ENCODE assay signal across 13 mouse cellular contexts in the genomic region with DNA sequence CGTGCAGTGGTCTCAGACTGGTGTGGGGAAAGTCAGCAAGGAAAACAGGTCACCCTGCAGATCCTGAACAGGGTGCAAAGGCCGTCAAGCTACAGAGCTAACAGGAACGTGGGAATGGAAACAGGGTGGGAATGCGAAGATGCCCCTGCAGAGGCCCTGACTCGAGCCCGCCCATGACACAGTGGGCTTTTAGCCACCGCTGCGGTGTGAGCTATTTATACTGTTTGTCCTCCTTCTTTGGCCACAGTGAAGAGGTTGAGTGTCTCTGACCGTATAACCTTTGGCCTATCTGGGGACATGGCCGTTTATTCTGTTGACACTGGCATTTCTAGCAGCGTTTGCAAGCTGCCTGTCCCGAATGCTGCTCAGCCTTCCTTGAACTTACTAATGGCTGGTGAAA. TPM values are rescaled to one million over a fixed set of nuclear protein-coding genes. Genes with fewer than 3 reads are reported as not detected.
DNase-seq lines count a peak whose midpoint lies in the region; ATAC-seq and TF ChIP-seq lines count a peak whose summit lies in the region.
"Had no signal": no experiment of that assay in that cellular context is flagged by ENCODE, and none has a peak within 500 bp of the region (broad histone marks: within the 10 kb centered on the region; RNA-seq: fewer than 3 reads in every experiment).

No protein-coding gene starts in this region.

- H3K4me2 ChIP-seq in forebrain, embryonic 15.5 days (replicated peaks), result no peak overlapping the region
- no peak overlapping the region for H3K4me2 ChIP-seq in forebrain, embryonic 12.5 days
- H3K4me2 ChIP-seq in liver, embryonic 16.5 days (ENCODE audit: low read depth, low read length), result no peak overlapping the region
- H3K4me2 ChIP-seq: midbrain, embryonic 15.5 days had no signal

- 0 out of 2 replicates have a peak, but pooled peaks cover 15% of the 10 kb centered on the region for H3K4me1 ChIP-seq in forebrain, embryonic 15.5 days
- no peaks in the 10 kb centered on the region for H3K4me1 ChIP-seq in forebrain, embryonic 12.5 days
- H3K4me1 ChIP-seq in liver, adult 2 months (ENCODE audit: control insufficient read depth, insufficient read depth, low read length), result peaks cover 5% of the 10 kb centered on the region; the same call in 1 of the 2 replicates
- no peaks in the 10 kb centered on the region for H3K4me1 ChIP-seq in liver, embryonic 16.5 days (ENCODE audit: control insufficient read depth, low read depth, low read length)

- no peak overlapping the region for H3K9ac ChIP-seq in forebrain, embryonic 15.5 days (replicated peaks)
- H3K9ac ChIP-seq in forebrain, embryonic 12.5 days, result no peak overlapping the region
- no peak overlapping the region for H3K9ac ChIP-seq in liver, adult 2 months (ENCODE audit: low read depth, low read length)
- no peak overlapping the region for H3K9ac ChIP-seq in liver, embryonic 16.5 days (ENCODE audit: low read depth, low read length)
- H3K9ac ChIP-seq: midbrain, embryonic 15.5 days had no signal

- no peaks in the 10 kb centered on the region for H3K27me3 ChIP-seq in forebrain, embryonic 15.5 days
- no peaks in the 10 kb centered on the region for H3K27me3 ChIP-seq in forebrain, embryonic 12.5 days
- H3K27me3 ChIP-seq in liver, adult 2 months (ENCODE audit: control insufficient read depth, insufficient read depth, low read length), result no peaks in the 10 kb centered on the region
- H3K27me3 ChIP-seq in liver, embryonic 16.5 days (ENCODE audit: control insufficient read depth, insufficient read depth, low read depth, low read length), result no peaks in the 10 kb centered on the region
- H3K27me3 ChIP-seq: midbrain, embryonic 15.5 days had no signal

- no peak for ATAC-seq in forebrain, embryonic 15.5 days (replicated peaks)
- ATAC-seq in forebrain, embryonic 12.5 days (ENCODE audit: low FRiP score), result no peak
- ATAC-seq in liver, embryonic 16.5 days (ENCODE audit: low read depth), result peak; percentile 65
- ATAC-seq: midbrain, embryonic 15.5 days had no signal

- 77% methylated on average over 12 of the region's 12 CpGs for WGBS in forebrain, embryonic 15.5 days
- 72% methylated on average over 12 of the region's 12 CpGs for WGBS in forebrain, embryonic 12.5 days
- WGBS in liver, adult 2 months, result 16% methylated on average over 12 of the region's 12 CpGs
- WGBS in liver, embryonic 16.5 days (ENCODE audit: insufficient replicate concordance), result 50% methylated on average over 12 of the region's 12 CpGs

- no peak overlapping the region for H3K4me3 ChIP-seq in forebrain, embryonic 15.5 days
- H3K4me3 ChIP-seq in forebrain, embryonic 12.5 days (replicated peaks), result no peak overlapping the region
- no peak overlapping the region for H3K4me3 ChIP-seq in liver, adult 2 months (ENCODE audit: insufficient read depth, low read depth, low read length)
- no peak overlapping the region for H3K4me3 ChIP-seq in liver, embryonic 16.5 days (ENCODE audit: low read depth, low read length)
- H3K4me3 ChIP-seq: midbrain, embryonic 15.5 days had no signal

- H3K36me3 ChIP-seq in forebrain, embryonic 15.5 days, result no peaks in the 10 kb centered on the region
- no peaks in the 10 kb centered on the region for H3K36me3 ChIP-seq in forebrain, embryonic 12.5 days (replicated peaks)
- H3K36me3 ChIP-seq in liver, adult 2 months (ENCODE audit: control insufficient read depth, insufficient read depth, low read length), result no peaks in the 10 kb centered on the region
- H3K36me3 ChIP-seq in liver, embryonic 16.5 days (ENCODE audit: control insufficient read depth, insufficient read depth), result no peaks in the 10 kb centered on the region
- H3K36me3 ChIP-seq: midbrain, embryonic 15.5 days had no signal

- H3K27ac ChIP-seq in forebrain, embryonic 15.5 days (replicated peaks), result peak overlapping the region; percentile 79; the same call in 1 of the 2 replicates
- H3K27ac ChIP-seq in forebrain, embryonic 12.5 days, result no peak overlapping the region
- no peak overlapping the region for H3K27ac ChIP-seq in liver, adult 2 months (replicated peaks; ENCODE audit: insufficient read depth, low read depth, low read length)
- H3K27ac ChIP-seq in liver, embryonic 16.5 days (ENCODE audit: low read length), result no peak overlapping the region
- H3K27ac ChIP-seq: midbrain, embryonic 15.5 days had no signal

- no peaks in the 10 kb centered on the region for H3K9me3 ChIP-seq in forebrain, embryonic 15.5 days
- no peaks in the 10 kb centered on the region for H3K9me3 ChIP-seq in forebrain, embryonic 12.5 days
- H3K9me3 ChIP-seq in liver, embryonic 16.5 days (replicated peaks; ENCODE audit: control insufficient read depth, low read length), result no peaks in the 10 kb centered on the region
- H3K9me3 ChIP-seq: midbrain, embryonic 15.5 days had no signal

- no peaks in the 10 kb centered on the region for H3K79me2 ChIP-seq in liver, adult 2 months (ENCODE audit: control insufficient read depth, insufficient read depth, low read length)

- no peak for TF ChIP-seq POLR2A in liver, adult 2 months (IDR thresholded peaks at IDR 0.05; ENCODE audit: extremely low read depth, insufficient read depth, low read length)

- TF ChIP-seq CTCF in liver, adult 2 months (IDR thresholded peaks at IDR 0.05; ENCODE audit: low read depth, low read length), result no peak

- peak; percentile 92 for DNase-seq in liver, adult 2 months (ENCODE audit: extremely low read depth, low read depth, low spot score)
- no peak for DNase-seq in liver
- DNase-seq in heart, postnatal 4 days, result peak; percentile 29
- no peak for DNase-seq in cerebellum, adult 8-10 months
- DNase-seq in ovary, postnatal 36 days (ENCODE audit: low spot score), result no peak
- DNase-seq: adrenal gland, postnatal 25 days; B cell, adult 2 months; cerebellum, adult 9-11 months; lung, postnatal 14 days had no signal

RNA-seq across cellular contexts. Expression of a gene that starts 17.9 kb away (rescaled TPM):
- 7.7 and 8.4 TPM in 2 replicates for polyA plus RNA-seq in forebrain, embryonic 15.5 days (2015; fragmentation: Nextera tagmentation; extraction: Ambion mirVana)
- polyA plus RNA-seq in forebrain, embryonic 12.5 days (2016; fragmentation: Nextera tagmentation; extraction: Ambion mirVana), result 8.9 and 10.0 TPM in 2 replicates
- 1.3 and 1.4 TPM in 2 replicates for total RNA-seq in liver, adult 2 months (2014; rRNA removed)
- polyA plus RNA-seq in liver, adult 2 months (2012; rRNA removed), result 0.92 and 0.98 TPM in 2 replicates
- total RNA-seq in heart, postnatal 4 days (2021), result 1 to 10 TPM; 3.4 to 3.6 TPM
- 0.68 and 1.2 TPM in 2 replicates for polyA plus RNA-seq in liver, embryonic 16.5 days (2015; fragmentation: Nextera tagmentation; extraction: Ambion mirVana)

RNA-seq across cellular contexts. Expression of a gene that starts 21.7 kb away (rescaled TPM):
- 0.47 and 0.79 TPM in 2 replicates for polyA plus RNA-seq in forebrain, embryonic 15.5 days (2015; fragmentation: Nextera tagmentation; extraction: Ambion mirVana)
- 0.46 and 0.50 TPM in 2 replicates for polyA plus RNA-seq in forebrain, embryonic 12.5 days (2016; fragmentation: Nextera tagmentation; extraction: Ambion mirVana)
- 0.18 and 0.27 TPM in 2 replicates for total RNA-seq in liver, adult 2 months (2014; rRNA removed)
- polyA plus RNA-seq in liver, adult 2 months (2012; rRNA removed), result 0.09 and 0.22 TPM in 2 replicates
- total RNA-seq in heart, postnatal 4 days (2021), result 1 to 10 TPM in 1 of 2 experiments, under 1 TPM in 1; 0.88 to 1.7 TPM
- 0.08 and 0.13 TPM in 2 replicates for polyA plus RNA-seq in liver, embryonic 16.5 days (2015; fragmentation: Nextera tagmentation; extraction: Ambion mirVana)

Comparison
In these comparisons a context has a peak if more than half of its experiments do, and no peak if none do; other contexts are left out.
1. DNase-seq: peak in liver, adult 2 months (single experiment) and heart, postnatal 4 days (single experiment); none in liver (single experiment), cerebellum, adult 8-10 months (single experiment) and ovary, postnatal 36 days (single experiment).